Mouse (Mus musculus): ENCODE data around the gene Fam78b. TPM values are rescaled to one million over a fixed set of nuclear protein-coding genes. Genes with fewer than 3 reads are reported as not detected.

The Fam78b gene
- polyA plus RNA-seq, 1 experiment: 0.17 TPM

- H3K36me3 ChIP-seq (ENCODE audit: control insufficient read depth, insufficient read depth, low read length): no peaks in the 10 kb centered on the region
- no peak overlapping the region for H3K4me3 ChIP-seq (ENCODE audit: control insufficient read depth, low read depth, low read length)
- no peaks in the 10 kb centered on the region for H3K4me1 ChIP-seq (ENCODE audit: control insufficient read depth, insufficient read depth, low read length)
- H3K27me3 ChIP-seq (ENCODE audit: control insufficient read depth, insufficient read depth, low read length): no peaks in the 10 kb centered on the region
- TF ChIP-seq CTCF (IDR thresholded peaks at IDR 0.05; ENCODE audit: control insufficient read depth, insufficient read depth, insufficient replicate concordance, low read depth, low read length) (no peak), POLR2A (IDR thresholded peaks at IDR 0.05; ENCODE audit: control insufficient read depth, low read depth, low read length) (no peak)
- no peak overlapping the region for H3K27ac ChIP-seq (ENCODE audit: control insufficient read depth, insufficient read depth, low read depth, low read length)
Measured at GRCm38 (mm10) chr1:167104956-167105626, 103.9 kb downstream of the Fam78b start.

GRCm38 (mm10) chr1:167105916-167106315, 104.7 kb downstream of the Fam78b start:
- no peak overlapping the region for H3K27ac ChIP-seq (ENCODE audit: control insufficient read depth, insufficient read depth, low read depth, low read length)
- H3K27me3 ChIP-seq (ENCODE audit: control insufficient read depth, insufficient read depth, low read length): no peaks in the 10 kb centered on the region
- H3K36me3 ChIP-seq (ENCODE audit: control insufficient read depth, insufficient read depth, low read length): no peaks in the 10 kb centered on the region
- no peak for TF ChIP-seq CTCF (IDR thresholded peaks at IDR 0.05; ENCODE audit: control insufficient read depth, insufficient read depth, insufficient replicate concordance, low read depth, low read length)
- TF ChIP-seq POLR2A (IDR thresholded peaks at IDR 0.05; ENCODE audit: control insufficient read depth, low read depth, low read length): no peak
- H3K4me1 ChIP-seq (ENCODE audit: control insufficient read depth, insufficient read depth, low read length): no peaks in the 10 kb centered on the region
- H3K4me3 ChIP-seq (ENCODE audit: control insufficient read depth, low read depth, low read length): no peak overlapping the region

- Histone ChIP-seq H3K4me3 (ENCODE audit: control insufficient read depth, low read depth, low read length) (no peak overlapping the region), H3K27me3 (ENCODE audit: control insufficient read depth, insufficient read depth, low read length) (no peaks in the 10 kb centered on the region), H3K27ac (ENCODE audit: control insufficient read depth, insufficient read depth, low read depth, low read length) (no peak overlapping the region), H3K36me3 (ENCODE audit: control insufficient read depth, insufficient read depth, low read length) (no peaks in the 10 kb centered on the region), H3K4me1 (ENCODE audit: control insufficient read depth, insufficient read depth, low read length) (no peaks in the 10 kb centered on the region)
- TF ChIP-seq POLR2A (IDR thresholded peaks at IDR 0.05; ENCODE audit: control insufficient read depth, low read depth, low read length) (no peak), CTCF (IDR thresholded peaks at IDR 0.05; ENCODE audit: control insufficient read depth, insufficient read depth, insufficient replicate concordance, low read depth, low read length) (no peak)
Measured at GRCm38 (mm10) chr1:167108973-167109509, 107.8 kb downstream of the Fam78b start.

GRCm38 (mm10) chr1:167114363-167115050, 113.3 kb downstream of the Fam78b start:
- Histone ChIP-seq H3K36me3 (ENCODE audit: control insufficient read depth, insufficient read depth, low read length) (no peaks in the 10 kb centered on the region), H3K4me1 (ENCODE audit: control insufficient read depth, insufficient read depth, low read length) (no peaks in the 10 kb centered on the region), H3K4me3 (ENCODE audit: control insufficient read depth, low read depth, low read length) (no peak overlapping the region), H3K27ac (ENCODE audit: control insufficient read depth, insufficient read depth, low read depth, low read length) (no peak overlapping the region), H3K27me3 (ENCODE audit: control insufficient read depth, insufficient read depth, low read length) (no peaks in the 10 kb centered on the region)
- no peak for TF ChIP-seq CTCF (IDR thresholded peaks at IDR 0.05; ENCODE audit: control insufficient read depth, insufficient read depth, insufficient replicate concordance, low read depth, low read length)
- no peak for TF ChIP-seq POLR2A (IDR thresholded peaks at IDR 0.05; ENCODE audit: control insufficient read depth, low read depth, low read length)

GRCm38 (mm10) chr1:167115121-167115520, 113.9 kb downstream of the Fam78b start:
- no peak overlapping the region for H3K27ac ChIP-seq (ENCODE audit: control insufficient read depth, insufficient read depth, low read depth, low read length)
- TF ChIP-seq POLR2A (IDR thresholded peaks at IDR 0.05; ENCODE audit: control insufficient read depth, low read depth, low read length) (no peak), CTCF (IDR thresholded peaks at IDR 0.05; ENCODE audit: control insufficient read depth, insufficient read depth, insufficient replicate concordance, low read depth, low read length) (no peak)
- no peaks in the 10 kb centered on the region for H3K36me3 ChIP-seq (ENCODE audit: control insufficient read depth, insufficient read depth, low read length)
- no peak overlapping the region for H3K4me3 ChIP-seq (ENCODE audit: control insufficient read depth, low read depth, low read length)
- H3K4me1 ChIP-seq (ENCODE audit: control insufficient read depth, insufficient read depth, low read length): no peaks in the 10 kb centered on the region
- H3K27me3 ChIP-seq (ENCODE audit: control insufficient read depth, insufficient read depth, low read length): no peaks in the 10 kb centered on the region

- no peaks in the 10 kb centered on the region for H3K4me1 ChIP-seq (ENCODE audit: control insufficient read depth, insufficient read depth, low read length)
- H3K27me3 ChIP-seq (ENCODE audit: control insufficient read depth, insufficient read depth, low read length): no peaks in the 10 kb centered on the region
- TF ChIP-seq POLR2A (IDR thresholded peaks at IDR 0.05; ENCODE audit: control insufficient read depth, low read depth, low read length) (no peak), CTCF (IDR thresholded peaks at IDR 0.05; ENCODE audit: control insufficient read depth, insufficient read depth, insufficient replicate concordance, low read depth, low read length) (no peak)
- H3K27ac ChIP-seq (ENCODE audit: control insufficient read depth, insufficient read depth, low read depth, low read length): no peak overlapping the region
- no peak overlapping the region for H3K4me3 ChIP-seq (ENCODE audit: control insufficient read depth, low read depth, low read length)
- no peaks in the 10 kb centered on the region for H3K36me3 ChIP-seq (ENCODE audit: control insufficient read depth, insufficient read depth, low read length)
Measured at GRCm38 (mm10) chr1:167116733-167117132, 115.5 kb downstream of the Fam78b start.

- H3K4me3 ChIP-seq (ENCODE audit: control insufficient read depth, low read depth, low read length): no peak overlapping the region
- H3K27ac ChIP-seq (ENCODE audit: control insufficient read depth, insufficient read depth, low read depth, low read length): no peak overlapping the region
- H3K27me3 ChIP-seq (ENCODE audit: control insufficient read depth, insufficient read depth, low read length): no peaks in the 10 kb centered on the region
- H3K4me1 ChIP-seq (ENCODE audit: control insufficient read depth, insufficient read depth, low read length): no peaks in the 10 kb centered on the region
- TF ChIP-seq CTCF (IDR thresholded peaks at IDR 0.05; ENCODE audit: control insufficient read depth, insufficient read depth, insufficient replicate concordance, low read depth, low read length): no peak
- no peak for TF ChIP-seq POLR2A (IDR thresholded peaks at IDR 0.05; ENCODE audit: control insufficient read depth, low read depth, low read length)
- H3K36me3 ChIP-seq (ENCODE audit: control insufficient read depth, insufficient read depth, low read length): no peaks in the 10 kb centered on the region
Measured at GRCm38 (mm10) chr1:167118971-167119370, 117.8 kb downstream of the Fam78b start.

All from testis, adult 2 months (tissue).